Mouse (Mus musculus) pancreas, adult 10 weeks (tissue): ENCODE measurements around the gene Ndn. TPM values are rescaled to one million over a fixed set of nuclear protein-coding genes. Genes with fewer than 3 reads are reported as not detected.

ENCODE experiments used
- polyA plus RNA-seq: library from polyadenylated mRNA; stranded (reverse); fragments of 350-450 nt; fragmentation: Illumina TruSeq; extraction: RNeasy Lipid Tissue Mini Kit (QIAGEN cat#74804); gene quantifications from one replicate; pipeline ENCODE4 v1.2.3, GENCODE M21; 2015; ENCODE audit warnings: low read depth, low replicate concordance; ENCODE audit not compliant: insufficient read depth

The Ndn gene
- polyA plus RNA-seq = 4.1 TPM

GRCm38 (mm10) chr7:62346269-62346668 is at the start of gene Ndn:
Ndn (plus strand) TSS chr7:62346569.

DNA sequence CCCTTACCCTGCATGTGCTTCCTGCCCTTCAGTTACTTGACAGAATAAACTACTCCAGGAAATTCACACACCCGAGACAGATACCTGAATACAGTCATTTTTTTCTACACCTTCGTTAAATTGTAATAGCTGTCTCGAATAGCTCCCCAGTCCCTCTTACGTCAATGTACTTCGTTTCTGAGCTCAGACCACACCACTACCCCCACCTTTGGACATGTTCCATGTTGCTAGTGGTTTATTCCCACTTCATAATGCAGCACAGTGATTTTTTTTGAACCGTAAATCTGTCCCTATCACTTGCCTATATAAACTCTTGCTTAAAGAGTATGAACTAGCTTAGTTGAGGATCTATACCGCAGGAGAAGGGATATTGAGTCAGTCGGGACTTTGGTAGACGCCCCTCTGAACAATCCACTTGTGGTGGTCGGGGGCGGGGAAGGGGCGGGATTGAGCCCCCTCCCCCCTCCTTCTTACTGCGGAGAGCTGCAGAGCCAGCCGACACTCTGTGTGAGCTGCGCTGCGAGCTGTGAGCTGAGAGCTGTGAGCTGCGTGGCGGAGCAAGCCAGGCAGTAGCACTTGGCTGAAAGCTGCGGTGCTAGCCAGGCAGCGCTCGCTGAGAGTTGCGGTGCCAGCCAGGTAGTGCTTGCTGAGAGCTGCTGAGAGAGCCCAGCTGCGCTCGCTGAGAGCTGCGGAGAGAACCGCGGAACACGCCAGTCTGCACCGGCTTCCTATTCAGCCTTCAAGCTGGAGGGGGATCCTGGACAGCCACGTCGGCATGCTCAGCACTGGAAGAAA is 30.3 kb downstream of the Ndn start, which contains the start of gene Magel2:
TSS of gene Magel2 (plus strand) at position 501 of the 795 bp plus-strand sequence.

Other genes with a start within 250 kb of the Ndn start
- gene Magel2, start 30.4 kb downstream of the Ndn start, polyA plus RNA-seq = not detected
- gene Mkrn3, start 73.6 kb downstream of the Ndn start, polyA plus RNA-seq = not detected
- gene Peg12, start 117.9 kb downstream of the Ndn start, polyA plus RNA-seq = not detected